Mouse (Mus musculus) lung, embryonic 16.5 days (tissue): ENCODE results near the gene Abhd8. TPM values are rescaled to one million over a fixed set of nuclear protein-coding genes. Genes with fewer than 3 reads are reported as not detected.

Experiments used
- ATAC-seq: fragments of 200-750 bp; cut with Nextera tagmentation; 2 replicates; pipeline ENCODE4 v1.8.0; 2017; ENCODE audit warnings: low read depth, mild to moderate bottlenecking, moderate library complexity
- H3K27ac ChIP-seq: fragments of 300-500 bp; sonication (generic); 2 replicates; pipeline ENCODE4 v1.5.1; 2014; ENCODE audit warnings: mild to moderate bottlenecking, control low read depth, low read length
- H3K27me3 ChIP-seq: fragments of 300-500 bp; sonication (generic); 2 replicates; pipeline ENCODE4 v1.6.1; 2014; ENCODE audit warnings: low read depth, low read length, mixed read lengths; ENCODE audit not compliant: control insufficient read depth, insufficient read depth
- H3K36me3 ChIP-seq: fragments of 300-500 bp; sonication (generic); 2 replicates; pipeline ENCODE4 v1.6.1; 2014; ENCODE audit warnings: low read length; ENCODE audit not compliant: control insufficient read depth, insufficient read depth
- H3K4me1 ChIP-seq: fragments of 300-500 bp; sonication (generic); replicated peaks from 2 replicates; pipeline ENCODE4 v1.6.1; 2014; ENCODE audit warnings: low read length, mixed read lengths; ENCODE audit not compliant: control insufficient read depth, insufficient read depth
- H3K4me2 ChIP-seq: fragments of 300-500 bp; sonication (generic); 2 replicates; pipeline ENCODE4 v1.6.1; 2014; ENCODE audit warnings: low read depth, low read length, control low read depth
- H3K4me3 ChIP-seq: fragments of 300-500 bp; sonication (generic); 2 replicates; pipeline ENCODE4 v1.5.1; 2014; ENCODE audit warnings: mild to moderate bottlenecking, low read length, control low read depth
- H3K9ac ChIP-seq: fragments of 300-500 bp; sonication (generic); 2 replicates; pipeline ENCODE4 v1.6.1; 2014; ENCODE audit warnings: low read length, control low read depth
- H3K9me3 ChIP-seq: fragments of 300-500 bp; sonication (generic); 2 replicates; pipeline ENCODE4 v1.6.1; 2016; ENCODE audit warnings: low read length; ENCODE audit not compliant: control insufficient read depth
- WGBS: fragments of 180-500 bp; shearing (Covaris S2); extraction: QIAGEN DNeasy Blood & Tissue Kit; methylation state at CpG from one replicate; pipeline ENCODE4 v1.1.7; 2014; 5-methylcytosine and 5-hydroxymethylcytosine counted together
- polyA plus RNA-seq: library from polyadenylated mRNA; unstranded; fragments of >200 nt; fragmentation: Nextera tagmentation; extraction: Ambion mirVana; gene quantifications from 2 replicates; pipeline ENCODE4 v1.2.1, GENCODE M21; 2015

The Abhd8 gene
- polyA plus RNA-seq, 1 experiment from 2014 or later = 37.8 TPM

- Histone ChIP-seq H3K36me3 (peaks cover 23% of the 10 kb centered on the region), H3K4me1 (peaks cover 23% of the 10 kb centered on the region), H3K27me3 (no peaks in the 10 kb centered on the region), H3K4me3 (no peak overlapping the region), H3K9ac (no peak overlapping the region), H3K4me2 (no peak overlapping the region), H3K9me3 (no peaks in the 10 kb centered on the region), H3K27ac (no peak overlapping the region)
- no peak for ATAC-seq
- WGBS = 89% methylated on average over 18 of the region's 18 CpGs
Observed at GRCm38 (mm10) chr8:71474344-71474743, 10.9 kb upstream of the Abhd8 start.

- no peak overlapping the region for H3K4me2 ChIP-seq
- H3K4me1 ChIP-seq = peaks cover 23% of the 10 kb centered on the region
- H3K4me3 ChIP-seq = no peak overlapping the region
- ATAC-seq = no peak
- 93% methylated on average over 8 of the region's 8 CpGs for WGBS
- H3K27me3 ChIP-seq = no peaks in the 10 kb centered on the region
- no peaks in the 10 kb centered on the region for H3K9me3 ChIP-seq
- H3K36me3 ChIP-seq = peaks cover 23% of the 10 kb centered on the region
- H3K9ac ChIP-seq = no peak overlapping the region
- no peak overlapping the region for H3K27ac ChIP-seq
Observed at GRCm38 (mm10) chr8:71472601-71473386, 9.3 kb upstream of the Abhd8 start.

GRCm38 (mm10) chr8:71471861-71472260, 8.4 kb upstream of the Abhd8 start:
- Histone ChIP-seq H3K27ac (no peak overlapping the region), H3K9ac (no peak overlapping the region), H3K36me3 (peaks cover 23% of the 10 kb centered on the region), H3K9me3 (no peaks in the 10 kb centered on the region), H3K4me1 (peaks cover 19% of the 10 kb centered on the region), H3K4me3 (no peak overlapping the region), H3K4me2 (no peak overlapping the region), H3K27me3 (no peaks in the 10 kb centered on the region)
- 93% methylated on average over 17 of the region's 17 CpGs for WGBS
- ATAC-seq = no peak

GRCm38 (mm10) chr8:71470913-71471255, 7.4 kb upstream of the Abhd8 start:
- 62% methylated on average over 5 of the region's 5 CpGs for WGBS

GRCm38 (mm10) chr8:71470146-71470912, 6.9 kb upstream of the Abhd8 start:
- Histone ChIP-seq H3K9me3 (no peaks in the 10 kb centered on the region), H3K27ac (no peak overlapping the region), H3K4me3 (peak overlapping the region; percentile 86), H3K4me1 (peaks cover 17% of the 10 kb centered on the region), H3K9ac (peak overlapping the region; percentile 87), H3K4me2 (peak overlapping the region; percentile 82), H3K36me3 (peaks cover 21% of the 10 kb centered on the region), H3K27me3 (no peaks in the 10 kb centered on the region)
- no peak for ATAC-seq
- 76% methylated on average over 3 of the region's 3 CpGs for WGBS

More at GRCm38 (mm10) chr8:71470913-71471255, 7.4 kb upstream of the Abhd8 start:
- peaks cover 15% of the 10 kb centered on the region for H3K4me1 ChIP-seq
- peaks cover 23% of the 10 kb centered on the region for H3K36me3 ChIP-seq
- H3K4me2 ChIP-seq = no peak overlapping the region
- ATAC-seq = no peak
- no peak overlapping the region for H3K27ac ChIP-seq
- H3K4me3 ChIP-seq = no peak overlapping the region
- H3K27me3 ChIP-seq = no peaks in the 10 kb centered on the region
- H3K9me3 ChIP-seq = no peaks in the 10 kb centered on the region
- no peak overlapping the region for H3K9ac ChIP-seq

- peak; percentile 11; the same call in 1 of the 2 replicates for ATAC-seq
- H3K4me2 ChIP-seq = peak overlapping the region; percentile 82
- peaks cover 17% of the 10 kb centered on the region for H3K4me1 ChIP-seq
- H3K36me3 ChIP-seq = peaks cover 16% of the 10 kb centered on the region
- H3K27me3 ChIP-seq = no peaks in the 10 kb centered on the region
- H3K27ac ChIP-seq = peak overlapping the region; percentile 50; the same call in 1 of the 2 replicates
- H3K9me3 ChIP-seq = no peaks in the 10 kb centered on the region
- under 1% methylated on average over 22 of the region's 24 CpGs for WGBS
- H3K9ac ChIP-seq = peak overlapping the region; percentile 87
- H3K4me3 ChIP-seq = peak overlapping the region; percentile 86
Observed at GRCm38 (mm10) chr8:71469411-71469810, 6.0 kb upstream of the Abhd8 start.

GRCm38 (mm10) chr8:71468916-71469315, 5.5 kb upstream of the Abhd8 start, which contains the start of gene Dda1:
TSS of gene Dda1 (plus strand) at chr8:71469199.
- WGBS = under 1% methylated on average over 41 of the region's 52 CpGs
- H3K9ac ChIP-seq = peak within 1 kb of the TSS; percentile 87
- H3K4me3 ChIP-seq = peak within 1 kb of the TSS; percentile 86
- H3K27me3 ChIP-seq = no peaks in the 10 kb centered on the region
- ATAC-seq = peak; percentile 89
- H3K9me3 ChIP-seq = no peaks in the 10 kb centered on the region
- peak within 1 kb of the TSS; percentile 50; the same call in 1 of the 2 replicates for H3K27ac ChIP-seq
- H3K4me1 ChIP-seq = peaks cover 21% of the 10 kb centered on the region
- peaks cover 12% of the 10 kb centered on the region for H3K36me3 ChIP-seq
- peak within 1 kb of the TSS; percentile 82 for H3K4me2 ChIP-seq

GRCm38 (mm10) chr8:71468001-71468400, 4.5 kb upstream of the Abhd8 start:
- H3K36me3 ChIP-seq = peaks cover 6% of the 10 kb centered on the region
- H3K4me3 ChIP-seq = no peak overlapping the region
- no peaks in the 10 kb centered on the region for H3K9me3 ChIP-seq
- H3K27ac ChIP-seq = no peak overlapping the region
- H3K4me1 ChIP-seq = peaks cover 24% of the 10 kb centered on the region
- no peak for ATAC-seq
- H3K4me2 ChIP-seq = no peak overlapping the region
- H3K9ac ChIP-seq = no peak overlapping the region
- WGBS = 83% methylated on average over 1 of the region's 1 CpGs
- no peaks in the 10 kb centered on the region for H3K27me3 ChIP-seq

- peaks cover 32% of the 10 kb centered on the region for H3K4me1 ChIP-seq
Observed at GRCm38 (mm10) chr8:71467201-71467600, 3.7 kb upstream of the Abhd8 start.

More at GRCm38 (mm10) chr8:71467201-71467600, 3.7 kb upstream of the Abhd8 start:
- H3K4me3 ChIP-seq = no peak overlapping the region
- H3K4me2 ChIP-seq = no peak overlapping the region
- H3K9ac ChIP-seq = no peak overlapping the region
- H3K9me3 ChIP-seq = no peaks in the 10 kb centered on the region
- H3K27me3 ChIP-seq = no peaks in the 10 kb centered on the region
- 91% methylated on average over 2 of the region's 2 CpGs for WGBS
- H3K36me3 ChIP-seq = peaks cover 4% of the 10 kb centered on the region
- ATAC-seq = no peak
- H3K27ac ChIP-seq = no peak overlapping the region
